Mouse (Mus musculus) CH12.LX (cell line): ENCODE results near the gene Myo1h. TPM values are rescaled to one million over a fixed set of nuclear protein-coding genes. Genes with fewer than 3 reads are reported as not detected.

ENCODE experiments used
- DNase-seq: peaks from one replicate; pipeline ENCODE4 v3.0.0-alpha.2; 2013; ENCODE audit errors: extremely low read depth
- H3K27ac ChIP-seq: 2 replicates; pipeline ENCODE4 v1.5.1; 2012; ENCODE audit warnings: low read depth, mild to moderate bottlenecking, control low read depth, moderate library complexity; ENCODE audit not compliant: insufficient read depth
- H3K27me3 ChIP-seq: replicated peaks from 2 replicates; pipeline ENCODE3; 2012; ENCODE audit warnings: inconsistent platforms
- H3K36me3 ChIP-seq, 2 experiments: replicated peaks in 1 of 2; 2 replicates each; pipeline versions ENCODE3 to v1.6.1; 2012; ENCODE audit warnings: inconsistent platforms in 1 of 2, low read length in 1 of 2, mild to moderate bottlenecking in 1 of 2, mixed read lengths in 1 of 2, moderate library complexity in 1 of 2; ENCODE audit not compliant: control insufficient read depth in 1 of 2, insufficient read depth in 1 of 2
- H3K4me1 ChIP-seq, 2 experiments: 2 replicates each; pipeline ENCODE4 v1.6.1; 2012; ENCODE audit warnings: inconsistent platforms in 1 of 2, moderate library complexity in 1 of 2; ENCODE audit not compliant: insufficient read depth in 2 of 2, control insufficient read depth in 1 of 2
- H3K4me2 ChIP-seq: 2 replicates; pipeline ENCODE4 v1.6.1; 2012; ENCODE audit warnings: low read depth, mild to moderate bottlenecking, control low read depth; ENCODE audit not compliant: poor library complexity, insufficient read depth, severe bottlenecking
- H3K4me3 ChIP-seq, 3 experiments: fragments of 150-350 bp in 1 of 3; sonication (generic) in 1 of 3; replicated peaks in 1 of 3; 2 replicates each; pipeline versions ENCODE3 to v1.5.1; 2011 to 2012; ENCODE audit warnings: low read depth in 2 of 3, low read length in 2 of 3, mild to moderate bottlenecking in 2 of 3, moderate library complexity in 2 of 3, control low read depth in 1 of 3, improper control_type of control experiment in 1 of 3, inconsistent platforms in 1 of 3, mixed read lengths in 1 of 3; ENCODE audit not compliant: poor library complexity in 1 of 3
- H3K79me2 ChIP-seq: replicated peaks from 2 replicates; pipeline ENCODE4 v1.6.1; 2012; ENCODE audit warnings: mild to moderate bottlenecking, moderate library complexity; ENCODE audit not compliant: control insufficient read depth, poor library complexity, insufficient read depth, severe bottlenecking; ENCODE audit errors: extremely low read depth
- H3K9ac ChIP-seq: 2 replicates; pipeline ENCODE4 v1.6.1; 2012; ENCODE audit warnings: low read depth, mild to moderate bottlenecking, control low read depth, moderate library complexity; ENCODE audit not compliant: insufficient read depth
- H3K9me3 ChIP-seq: replicated peaks from 2 replicates; pipeline ENCODE3; 2012; ENCODE audit warnings: low read length, inconsistent platforms, mixed read lengths
- E2F4 ChIP-seq: IDR thresholded peaks from 2 replicates; pipeline ENCODE4 v1.6.1; 2011; ENCODE audit warnings: low read depth, low read length, improper control_type of control experiment; ENCODE audit not compliant: insufficient replicate concordance
- ELF1 ChIP-seq: IDR thresholded peaks from 2 replicates; pipeline ENCODE4 v1.6.1; 2014; ENCODE audit warnings: low read depth, mild to moderate bottlenecking, inconsistent platforms, low read length, improper control_type of control experiment
- ETS1 ChIP-seq: conservative IDR thresholded peaks from 2 replicates; pipeline ENCODE4 v1.6.1; 2012; ENCODE audit warnings: low read depth, mild to moderate bottlenecking, inconsistent platforms, low read length, improper control_type of control experiment, moderate library complexity
- GABPA ChIP-seq: IDR thresholded peaks from 2 replicates; pipeline ENCODE4 v1.6.1; 2012; ENCODE audit warnings: low read depth, low read length, improper control_type of control experiment, inconsistent platforms; ENCODE audit not compliant: insufficient replicate concordance
- JUN ChIP-seq: IDR thresholded peaks from 2 replicates; pipeline ENCODE4 v1.6.1; 2011; ENCODE audit warnings: low read depth, mild to moderate bottlenecking, low read length, improper control_type of control experiment, moderate library complexity; ENCODE audit not compliant: insufficient read depth
- JUND ChIP-seq: conservative IDR thresholded peaks from 2 replicates; pipeline ENCODE4 v1.6.1; 2011; ENCODE audit warnings: low read depth, low read length, improper control_type of control experiment
- KAT2A ChIP-seq: IDR thresholded peaks from 2 replicates; pipeline ENCODE4 v1.6.1; 2012; ENCODE audit warnings: low read length, improper control_type of control experiment, inconsistent platforms; ENCODE audit not compliant: insufficient replicate concordance
- MAFK ChIP-seq: IDR thresholded peaks from 2 replicates; pipeline ENCODE4 v1.6.1; 2011; ENCODE audit warnings: low read length, improper control_type of control experiment; ENCODE audit not compliant: insufficient replicate concordance
- MAX ChIP-seq: IDR thresholded peaks from 2 replicates; pipeline ENCODE4 v1.6.1; 2011; ENCODE audit warnings: low read length, improper control_type of control experiment
- NELFE ChIP-seq: IDR thresholded peaks from 2 replicates; pipeline ENCODE4 v1.6.1; 2011; ENCODE audit warnings: low read depth, low read length, improper control_type of control experiment
- PAX5 ChIP-seq: IDR thresholded peaks from 2 replicates; pipeline ENCODE4 v1.6.1; 2012; ENCODE audit warnings: low read length, inconsistent platforms, mixed read lengths
- POLR2AphosphoS2 ChIP-seq: IDR thresholded peaks from 2 replicates; pipeline ENCODE4 v1.6.1; 2011; ENCODE audit warnings: low read depth, low read length, improper control_type of control experiment
- RAD21 ChIP-seq: IDR thresholded peaks from 2 replicates; pipeline ENCODE4 v1.6.1; 2011; ENCODE audit warnings: low read depth, mild to moderate bottlenecking, low read length, improper control_type of control experiment, moderate library complexity
- RCOR1 ChIP-seq: conservative IDR thresholded peaks from 2 replicates; pipeline ENCODE4 v1.6.1; 2012; ENCODE audit warnings: low read depth, mild to moderate bottlenecking, inconsistent platforms, low read length, improper control_type of control experiment
- SIN3A ChIP-seq: IDR thresholded peaks from 2 replicates; pipeline ENCODE4 v1.6.1; 2012; ENCODE audit warnings: low read length, improper control_type of control experiment, inconsistent platforms
- SMC3 ChIP-seq: IDR thresholded peaks from 2 replicates; pipeline ENCODE4 v1.6.1; 2011; ENCODE audit warnings: low read depth, low read length, improper control_type of control experiment
- TCF12 ChIP-seq: IDR thresholded peaks from 2 replicates; pipeline ENCODE4 v1.6.1; 2014; ENCODE audit warnings: low read depth, mild to moderate bottlenecking, inconsistent platforms, low read length, improper control_type of control experiment
- UBTF ChIP-seq: IDR thresholded peaks from 2 replicates; pipeline ENCODE4 v1.6.1; 2012; ENCODE audit warnings: low read depth, mild to moderate bottlenecking, inconsistent platforms, low read length, improper control_type of control experiment, moderate library complexity
- USF1 ChIP-seq: IDR thresholded peaks from 2 replicates; pipeline ENCODE4 v1.6.1; 2014; ENCODE audit warnings: low read depth, mild to moderate bottlenecking, inconsistent platforms, low read length, improper control_type of control experiment
- ZKSCAN1 ChIP-seq: IDR thresholded peaks from 2 replicates; pipeline ENCODE4 v1.6.1; 2012; ENCODE audit warnings: low read depth, inconsistent platforms, low read length, improper control_type of control experiment, borderline replicate concordance
- ZMIZ1 ChIP-seq: IDR thresholded peaks from 2 replicates; pipeline ENCODE4 v1.6.1; 2012; ENCODE audit warnings: low read depth, mild to moderate bottlenecking, inconsistent platforms, low read length, improper control_type of control experiment
- ZNF384 ChIP-seq: IDR thresholded peaks from 2 replicates; pipeline ENCODE4 v1.6.1; 2012; ENCODE audit warnings: low read depth, low read length, improper control_type of control experiment, inconsistent platforms
- dilution Hi-C: fragments of 300-500 bp; cut with MboI; formaldehyde crosslinking; loops from 2 replicates; pipeline ENCODE4 v1.14.3; 2020; ENCODE audit warnings: low sequenced_read_pairs; ENCODE audit not compliant: extremely low pct_unique_long_range_greater_than_20kb, extremely low pct_ligation_motif_present
- in situ Hi-C: fragments of 300-500 bp; cut with MboI; formaldehyde crosslinking; loops from 3 replicates; pipeline ENCODE4 v1.14.3; 2019; ENCODE audit warnings: low sequenced_read_pairs, low pct_ligation_motif_present, low pct_unique_long_range_greater_than_20kb, mixed read lengths
- polyA plus RNA-seq: library from polyadenylated mRNA; unstranded; fragments of >175 nt; gene quantifications from 2 replicates; pipeline ENCODE4 v1.2.1, GENCODE M21; 2012; ENCODE audit warnings: low read depth; ENCODE audit not compliant: insufficient read length
- total RNA-seq, 2 experiments: library from RNA; depleted of rRNA; stranded (reverse); fragments of 300-350 nt in 1 of 2; fragments of >200 nt in 1 of 2; gene quantifications; 2 replicates each; pipeline ENCODE4 v1.2.3; 2012 to 2014

Gene Myo1h
- total and polyA plus RNA-seq, 3 experiments: 1.1 to 4.4 (median 1.8) TPM

GRCm38 (mm10) chr5:114365043-114365752 is 76.2 kb downstream of the Myo1h start:
- Histone ChIP-seq H3K27ac (no peak overlapping the region), H3K79me2 (no peaks in the 10 kb centered on the region), H3K4me2 (no peak overlapping the region), H3K4me3 (no peak overlapping the region), H3K27me3 (no peaks in the 10 kb centered on the region), H3K4me1 (no peaks in the 10 kb centered on the region), H3K9ac (no peak overlapping the region)
- DNase-seq: no peak
- dilution Hi-C loops: no loop called here
- in situ Hi-C loops: no loop called here
- TF ChIP-seq MAFK (no peak), ZMIZ1 (no peak), ETS1 (no peak), SIN3A (no peak), KAT2A (no peak), PAX5 (no peak), ZNF384 (no peak)
- TF ChIP-seq, all 38 proteins: peak for 0
- H3K9me3 ChIP-seq: no peaks in the 10 kb centered on the region
- peaks cover 59 to 99% of the 10 kb centered on the region in 2 experiments for H3K36me3 ChIP-seq

GRCm38 (mm10) chr5:114368121-114368520 is 79.2 kb downstream of the Myo1h start:
- peaks cover 73 to 100% of the 10 kb centered on the region in 2 experiments for H3K36me3 ChIP-seq
- in situ Hi-C loops: no loop called here
- no peak for TF ChIP-seq ZNF384
- TF ChIP-seq TCF12: no peak
- TF ChIP-seq MAX: no peak
- TF ChIP-seq, all 38 proteins: peak for 0

GRCm38 (mm10) chr5:114368803-114369496 is 80.0 kb downstream of the Myo1h start:
- Histone ChIP-seq H3K4me3 (no peak overlapping the region), H3K9me3 (no peaks in the 10 kb centered on the region), H3K36me3 (peaks cover 76 to 100% of the 10 kb centered on the region in 2 experiments), H3K9ac (no peak overlapping the region), H3K4me2 (no peak overlapping the region), H3K27me3 (no peaks in the 10 kb centered on the region), H3K4me1 (no peaks in the 10 kb centered on the region; a peak in 1 of 4 replicates), H3K79me2 (no peaks in the 10 kb centered on the region; the same call in 1 of the 2 replicates), H3K27ac (no peak overlapping the region)
- DNase-seq: no peak
- TF ChIP-seq RAD21 (no peak), JUN (no peak), GABPA (no peak), ETS1 (no peak), NELFE (no peak), JUND (no peak), ZKSCAN1 (no peak), UBTF (no peak), POLR2AphosphoS2 (no peak), USF1 (no peak), ELF1 (no peak), ZMIZ1 (no peak), SMC3 (no peak), RCOR1 (no peak), TCF12 (no peak), E2F4 (no peak), MAFK (no peak), ZNF384 (no peak)
- dilution Hi-C loops: no loop called here
- in situ Hi-C loops: no loop called here

More at GRCm38 (mm10) chr5:114368121-114368520, 79.2 kb downstream of the Myo1h start:
- Histone ChIP-seq H3K27ac (no peak overlapping the region), H3K9me3 (no peaks in the 10 kb centered on the region), H3K79me2 (no peaks in the 10 kb centered on the region; the same call in 1 of the 2 replicates), H3K4me2 (no peak overlapping the region), H3K9ac (no peak overlapping the region), H3K4me3 (no peak overlapping the region), H3K4me1 (no peaks in the 10 kb centered on the region; a peak in 1 of 4 replicates), H3K27me3 (no peaks in the 10 kb centered on the region)
- no peak for DNase-seq
- dilution Hi-C loops: no loop called here
